Mouse (Mus musculus) kidney, adult 9 months (tissue): ENCODE measurements at regions not wholly inside any gene's neighbourhood (a gene's known extent, or its start where the extent isn't known, plus 50 kb on each side); places are given as distances from the start of the nearest gene placed in this dataset.
"Not testable (repeated sequence)": the region's sequence is repeated elsewhere in the genome, so short reads cannot be mapped to it uniquely, and the experiment has no call there.

ENCODE experiments used
- DNase-seq: peaks from one replicate; pipeline ENCODE4 v3.0.0; 2022

DNA sequence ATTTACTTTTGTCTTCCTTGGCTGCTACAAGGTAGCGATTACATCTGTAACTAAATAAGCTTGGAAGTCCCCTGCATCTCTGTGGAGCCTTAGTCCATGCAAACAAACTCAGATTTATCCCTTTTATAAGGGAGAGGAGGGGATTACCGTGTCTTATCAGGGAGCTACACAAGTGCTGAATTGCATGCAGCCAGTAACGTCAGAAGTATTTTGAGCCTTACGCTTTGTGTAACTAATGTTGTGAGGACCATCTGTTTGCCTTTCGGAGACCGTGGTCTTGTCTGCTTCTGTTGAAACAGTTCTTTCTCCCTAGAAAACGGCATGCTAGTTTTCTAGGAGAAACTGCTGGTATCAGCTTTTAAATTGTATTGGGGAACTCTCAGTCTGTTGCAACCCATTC is 58.0 kb upstream of the Dmrta1 start:
- no peak for DNase-seq

GRCm38 (mm10) chr4:89604721-89605120 is 74.5 kb upstream of the Dmrta1 start:
- DNase-seq, result no peak

GRCm38 (mm10) chr4:89575529-89575928 is 103.7 kb upstream of the Dmrta1 start:
- DNase-seq, result peak; percentile 23

- DNase-seq, result no peak
These were observed 124.3 kb upstream of the Dmrta1 start for GRCm38 (mm10) chr4:89554711-89555466.

GRCm38 (mm10) chr4:89552556-89552955 is 126.7 kb upstream of the Dmrta1 start:
- DNase-seq, result no peak

GRCm38 (mm10) chr4:89550515-89550914 is 128.7 kb upstream of the Dmrta1 start:
- no peak for DNase-seq

- DNase-seq, result peak; percentile 15
These were observed 146.8 kb upstream of the Dmrta1 start for GRCm38 (mm10) chr4:89532462-89532861.

DNA sequence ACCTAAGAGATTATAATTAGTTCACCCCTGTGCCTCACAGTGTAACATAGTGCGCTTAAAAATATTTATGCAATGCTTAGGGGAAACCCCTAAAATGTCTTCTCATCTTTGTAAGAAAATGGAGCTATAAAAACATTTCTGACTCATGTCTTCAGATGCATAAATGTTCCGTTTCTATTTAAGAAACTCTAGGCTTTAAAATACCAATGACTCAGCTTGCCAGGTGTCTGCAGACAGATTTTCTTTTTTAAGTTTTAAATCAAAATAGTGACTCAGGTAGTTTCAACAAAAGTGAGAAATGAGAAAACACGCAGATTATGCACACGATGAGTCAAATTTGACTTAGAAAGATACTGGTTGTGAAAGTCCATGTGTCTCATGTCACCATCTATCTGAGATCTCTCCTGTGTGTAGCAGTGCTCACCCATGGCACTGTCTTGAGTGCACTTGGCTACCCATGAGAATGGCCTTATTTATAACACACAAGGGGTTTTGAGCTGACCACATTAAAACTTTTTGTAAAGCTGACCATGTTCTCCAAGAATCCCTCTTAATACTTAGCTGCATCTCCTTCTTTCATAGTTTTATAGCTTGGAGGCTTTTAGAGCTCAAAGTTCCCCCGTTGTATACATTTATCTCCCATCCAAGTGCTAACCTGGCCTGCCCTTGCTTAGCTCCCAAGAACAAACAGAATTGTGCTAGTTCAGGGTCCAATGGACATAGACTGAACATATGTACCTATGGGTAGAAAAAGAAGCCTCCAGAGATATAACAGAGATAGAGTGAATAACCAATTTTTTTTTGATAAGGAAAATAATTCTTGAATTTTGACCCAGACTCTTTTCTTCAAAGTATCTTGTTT is 149.0 kb upstream of the Dmrta1 start:
- DNase-seq, result no peak

- DNase-seq, result no peak
These were observed 151.3 kb upstream of the Dmrta1 start for GRCm38 (mm10) chr4:89527966-89528365.

DNA sequence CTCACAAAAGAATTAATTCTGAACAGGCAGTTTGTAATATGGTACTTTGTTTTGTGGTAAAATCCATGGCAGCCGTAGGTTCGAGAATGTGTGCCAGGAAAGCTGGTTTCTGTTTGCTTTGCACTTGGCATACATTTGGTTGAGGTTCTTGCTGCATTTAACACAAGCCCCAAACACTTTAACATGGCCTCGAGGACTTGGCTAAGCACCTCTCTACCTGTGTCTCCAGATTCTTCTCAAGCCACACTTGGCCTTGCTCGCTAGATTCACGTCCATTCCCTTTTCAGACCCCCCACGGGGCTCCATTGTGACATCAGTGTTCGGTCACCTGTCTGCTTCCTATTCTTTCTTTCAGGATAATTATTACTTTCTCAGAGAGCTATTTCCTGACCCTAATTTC is 151.9 kb upstream of the Dmrta1 start:
- DNase-seq, result no peak

DNA sequence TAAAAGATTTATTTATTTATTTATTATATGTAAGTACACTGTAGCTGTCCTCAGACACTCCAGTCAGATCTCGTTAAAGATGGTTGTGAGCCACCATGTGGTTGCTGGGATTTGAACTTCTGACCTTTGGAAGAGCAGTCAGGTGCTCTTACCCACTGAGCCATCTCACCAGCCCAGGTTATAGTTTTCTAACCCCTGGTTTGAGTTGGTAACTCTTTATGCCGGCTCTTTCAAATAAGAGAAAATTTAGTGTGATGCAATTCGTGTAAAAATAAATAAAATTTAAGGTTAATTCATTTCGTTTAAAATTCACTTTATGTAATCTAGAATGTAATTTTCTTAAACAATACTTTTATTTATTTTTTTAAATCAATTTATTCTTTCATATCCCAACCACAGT is 153.7 kb upstream of the Dmrta1 start:
- not testable (repeated sequence) for DNase-seq

DNA sequence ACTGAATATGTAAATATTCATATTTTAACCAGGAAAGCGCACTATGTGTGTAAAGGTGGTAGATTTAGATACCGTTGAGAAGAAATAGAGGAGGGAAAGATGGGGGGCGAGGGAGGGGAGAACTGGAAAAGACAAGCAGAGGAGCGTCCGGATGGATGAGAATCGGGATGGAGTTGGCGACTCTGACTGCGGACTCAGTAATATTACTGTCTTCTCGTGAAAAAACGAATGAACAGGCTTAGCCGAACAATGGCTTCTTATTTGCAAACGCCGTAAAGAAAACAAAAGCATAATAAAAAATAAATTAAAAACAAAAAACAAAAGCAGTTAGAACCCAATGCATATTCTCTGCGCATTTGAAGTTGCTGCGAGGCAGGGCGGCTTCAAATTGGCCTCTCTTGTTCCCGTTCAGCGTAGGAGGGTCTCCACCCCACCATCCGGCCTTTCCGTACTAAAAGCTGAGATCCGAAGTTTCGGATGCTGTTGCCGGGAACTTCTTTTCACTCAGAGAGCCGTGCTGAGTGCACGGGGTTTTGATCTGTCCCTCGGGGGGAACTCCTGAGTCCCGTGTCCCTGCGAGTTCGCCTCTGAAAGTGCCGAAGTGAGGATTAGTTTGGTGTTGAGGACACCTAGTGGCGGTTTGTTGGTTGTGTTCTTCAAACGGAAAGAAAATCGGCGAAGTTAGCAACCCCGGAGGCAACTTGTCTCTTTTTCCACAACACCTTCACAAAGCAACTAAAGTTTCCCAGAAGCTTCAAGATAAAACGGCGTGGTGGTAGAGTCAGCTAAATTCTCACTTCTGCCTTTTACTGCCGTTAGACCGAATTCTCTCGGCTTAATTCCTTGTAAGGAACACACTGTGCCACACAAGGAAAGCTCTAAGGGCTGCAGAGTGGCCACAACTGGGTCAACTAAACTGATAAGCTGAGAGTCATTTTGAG is 154.7 kb upstream of the Dmrta1 start:
- DNase-seq, result peak; percentile 66

- no peak for DNase-seq
These were observed 155.6 kb upstream of the Dmrta1 start for GRCm38 (mm10) chr4:89523423-89524259.

GRCm38 (mm10) chr4:89518027-89518426 is 161.2 kb upstream of the Dmrta1 start:
- no peak for DNase-seq

DNA sequence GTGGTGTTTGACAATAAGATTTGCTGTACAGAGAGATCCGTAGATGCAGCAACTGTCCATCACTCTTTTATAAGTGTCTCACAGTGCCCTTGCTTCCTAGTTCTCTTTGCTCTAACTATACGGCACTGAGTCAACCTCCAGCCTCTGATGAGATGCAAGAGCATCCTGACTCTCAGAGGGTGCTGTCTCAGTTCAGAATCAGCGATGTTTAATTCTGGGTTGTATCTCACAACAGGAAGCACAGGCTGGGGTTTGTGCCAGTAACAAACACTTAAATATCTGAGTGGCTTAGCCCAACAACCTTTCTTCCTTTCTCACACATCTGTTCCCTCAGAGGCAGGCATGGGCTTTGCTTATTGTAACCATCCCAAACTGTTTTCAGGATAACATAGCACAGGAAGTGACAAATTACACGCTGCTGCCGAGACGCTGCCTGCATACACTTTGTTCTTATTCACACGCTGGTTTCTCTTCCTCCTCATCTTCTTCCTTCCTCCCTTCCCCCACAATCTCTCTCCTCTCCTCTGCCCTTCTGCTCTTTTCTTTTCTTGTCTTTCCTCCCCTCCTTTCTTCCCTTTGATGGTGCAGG is 163.3 kb upstream of the Dmrta1 start:
- DNase-seq, result no peak

DNA sequence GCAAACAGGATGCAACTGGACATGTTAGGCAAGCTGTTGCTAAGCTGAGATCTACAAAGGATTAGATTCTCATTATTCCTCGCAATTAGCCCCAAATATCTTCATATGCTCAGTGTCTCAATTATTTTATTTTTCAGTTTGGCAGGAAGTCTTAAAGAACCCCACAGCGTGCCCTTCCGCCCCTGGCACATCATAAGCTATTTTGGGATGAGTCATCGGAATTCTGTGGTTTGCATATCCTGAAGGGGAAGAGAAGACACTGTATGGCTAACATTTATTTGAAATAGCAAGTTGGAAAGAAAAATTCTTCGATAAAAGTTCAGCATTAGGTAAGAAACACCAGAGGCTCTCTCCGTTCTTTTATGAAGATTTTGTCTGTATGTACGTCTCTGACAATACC is 164.3 kb upstream of the Dmrta1 start:
- DNase-seq, result no peak

- DNase-seq, result no peak
These were observed 168.6 kb upstream of the Dmrta1 start for GRCm38 (mm10) chr4:89510593-89510992.

GRCm38 (mm10) chr4:89509655-89510391 is 169.4 kb upstream of the Dmrta1 start:
- no peak for DNase-seq

DNA sequence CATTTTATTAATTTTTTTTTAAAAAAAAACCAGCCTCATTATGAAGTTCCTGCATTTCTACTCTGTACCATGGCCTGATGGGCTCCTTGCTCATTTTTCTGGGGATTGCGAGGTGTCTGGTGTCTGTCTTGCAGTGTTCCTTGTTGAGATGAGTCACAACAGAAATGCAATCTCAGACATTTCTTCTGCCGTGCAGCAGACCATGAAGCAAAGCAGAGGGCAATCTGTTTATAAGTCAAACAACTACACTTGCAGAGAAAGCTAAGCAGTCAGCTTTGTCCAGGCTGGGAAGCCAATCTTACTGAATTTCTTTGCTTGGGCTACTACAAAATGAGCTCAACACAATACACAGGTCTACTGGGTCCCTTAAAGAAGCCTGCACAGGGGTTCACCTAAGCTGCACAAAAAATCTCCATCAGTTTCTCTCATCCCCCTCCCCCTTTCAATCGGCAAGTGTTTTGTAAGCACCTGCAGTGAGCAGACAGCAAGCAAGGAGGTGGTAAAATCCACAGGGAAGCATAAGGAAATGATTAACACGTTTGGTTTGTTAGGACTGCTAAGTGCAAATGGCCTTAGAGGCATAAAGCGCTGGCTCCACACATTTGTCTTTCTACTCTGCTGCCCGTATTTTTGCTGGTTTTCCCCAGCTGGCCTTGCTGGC is 171.0 kb upstream of the Dmrta1 start:
- peak; percentile 29 for DNase-seq

DNA sequence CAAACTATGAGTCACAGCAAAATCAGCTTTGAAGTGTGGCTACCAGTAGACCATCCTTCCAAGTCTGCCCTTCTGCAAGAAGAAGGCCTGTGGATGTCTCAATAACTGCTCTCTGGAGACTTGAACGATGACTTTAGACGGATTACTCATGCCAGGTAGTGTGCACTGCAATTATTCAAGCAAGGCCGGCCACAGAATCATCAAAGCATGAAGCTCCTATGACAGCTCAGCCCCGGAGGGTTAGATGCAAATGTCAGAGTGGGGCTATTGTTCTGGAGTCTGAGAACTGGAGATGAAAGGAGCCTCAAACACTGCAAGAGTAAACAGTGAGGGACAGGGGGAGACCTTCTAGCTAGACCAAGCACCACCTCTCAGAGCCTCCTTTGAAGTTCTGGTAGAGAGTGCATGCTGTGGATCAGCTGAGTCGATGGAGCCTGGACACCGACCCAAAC is 173.8 kb upstream of the Dmrta1 start:
- DNase-seq, result no peak
